Mouse (Mus musculus): ENCODE data around the gene Gm16253. TPM values are rescaled to one million over a fixed set of nuclear protein-coding genes. Genes with fewer than 3 reads are reported as not detected.

Gene Gm16253
- polyA plus RNA-seq, 1 experiment from 2014 or later = 0.78 TPM

DNA sequence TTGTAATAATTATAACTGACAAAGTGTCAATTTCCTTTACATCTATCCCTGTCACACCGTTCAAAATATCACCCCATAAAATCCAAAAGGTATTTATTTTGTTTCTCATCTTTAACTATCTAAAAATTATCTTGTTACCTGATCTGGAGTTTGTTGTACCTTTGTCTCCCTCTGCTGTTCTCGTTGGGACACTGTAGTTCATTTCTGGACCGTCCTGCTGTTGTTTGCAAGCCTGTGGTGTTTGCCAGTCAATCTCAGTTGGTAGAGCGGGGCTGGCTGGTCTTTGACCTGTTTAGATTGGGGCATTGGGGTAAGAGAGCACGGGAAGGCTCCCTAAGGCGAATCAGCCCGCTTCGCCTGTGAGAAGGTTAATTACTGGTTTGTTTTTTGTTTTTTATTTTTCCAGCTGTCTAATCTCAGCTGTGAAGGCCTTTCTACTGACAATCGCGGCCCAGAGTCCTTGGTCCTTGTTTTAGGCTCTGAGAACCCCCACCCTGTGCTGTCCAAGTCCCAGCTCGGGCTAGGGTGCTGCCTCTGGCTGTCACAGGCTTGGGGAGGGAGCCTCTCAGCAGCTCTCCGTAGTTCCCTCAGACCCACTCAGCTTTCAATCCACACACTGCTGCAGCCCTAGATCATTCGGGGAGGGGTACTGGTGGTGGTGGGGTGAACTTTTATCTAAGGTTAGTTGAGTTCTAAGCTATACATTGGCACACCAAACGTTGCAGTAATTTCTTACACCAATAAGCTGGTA, 35.3 kb upstream of the Gm16253 start:
- H3K27me3 ChIP-seq (replicated peaks; ENCODE audit: insufficient read depth, low read length) = no peaks in the 10 kb centered on the region
- H3K4me3 ChIP-seq (ENCODE audit: low read depth, low read length) = no peak overlapping the region
- DNase-seq (ENCODE audit: low spot score) = peak; percentile 46
- no peak overlapping the region for H3K4me2 ChIP-seq (replicated peaks; ENCODE audit: low read depth, low read length)
- H3K27ac ChIP-seq (ENCODE audit: low read length) = no peak overlapping the region
- no peaks in the 10 kb centered on the region for H3K4me1 ChIP-seq (ENCODE audit: insufficient read depth, low read depth, low read length)
- H3K9ac ChIP-seq (replicated peaks; ENCODE audit: low read depth) = no peak overlapping the region
- ATAC-seq = no peak
- H3K9me3 ChIP-seq (ENCODE audit: low read length) = no peaks in the 10 kb centered on the region
- no peaks in the 10 kb centered on the region for H3K36me3 ChIP-seq (ENCODE audit: insufficient read depth, low read length)
- 25% methylated on average over 14 of the region's 14 CpGs for WGBS
- no peak for TF ChIP-seq EP300 (IDR thresholded peaks at IDR 0.05)
- TF ChIP-seq CTCF (IDR thresholded peaks at IDR 0.05) = peak; percentile 57

- no peaks in the 10 kb centered on the region for H3K36me3 ChIP-seq (ENCODE audit: insufficient read depth, low read length)
- H3K27me3 ChIP-seq (replicated peaks; ENCODE audit: insufficient read depth, low read length) = no peaks in the 10 kb centered on the region
- H3K27ac ChIP-seq (ENCODE audit: low read length) = no peak overlapping the region
- 68% methylated on average over 8 of the region's 8 CpGs for WGBS
- no peak overlapping the region for H3K4me2 ChIP-seq (replicated peaks; ENCODE audit: low read depth, low read length)
- ATAC-seq = no peak
- TF ChIP-seq EP300 (IDR thresholded peaks at IDR 0.05) (no peak), CTCF (IDR thresholded peaks at IDR 0.05) (no peak)
- no peak overlapping the region for H3K9ac ChIP-seq (replicated peaks; ENCODE audit: low read depth)
- DNase-seq (ENCODE audit: low spot score) = no peak
- H3K4me3 ChIP-seq (ENCODE audit: low read depth, low read length) = no peak overlapping the region
- H3K4me1 ChIP-seq (ENCODE audit: insufficient read depth, low read depth, low read length) = no peaks in the 10 kb centered on the region
- H3K9me3 ChIP-seq (ENCODE audit: low read length) = no peaks in the 10 kb centered on the region
Measured at GRCm38 (mm10) chr3:96542554-96542953, 34.2 kb upstream of the Gm16253 start.

DNA sequence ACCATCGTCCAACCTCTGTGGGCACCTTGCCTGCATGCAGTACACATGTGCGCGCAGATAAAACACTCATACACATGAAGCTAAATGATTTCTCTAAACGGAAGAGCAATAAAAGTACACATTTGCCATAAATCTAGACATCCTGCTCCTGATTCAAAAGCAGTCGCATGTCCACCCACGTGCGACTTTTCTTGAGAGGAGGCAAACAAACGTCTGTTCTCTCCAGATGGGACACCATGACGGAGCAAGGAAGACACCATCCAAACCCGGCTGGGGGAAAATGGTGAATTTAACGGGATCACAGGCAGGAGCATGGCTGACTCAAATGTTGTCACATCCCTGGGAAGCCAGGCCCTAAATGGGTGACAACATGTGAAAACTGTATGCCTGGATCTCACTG, 33.4 kb upstream of the Gm16253 start:
- Histone ChIP-seq H3K9me3 (ENCODE audit: low read length) (no peaks in the 10 kb centered on the region), H3K9ac (replicated peaks; ENCODE audit: low read depth) (no peak overlapping the region), H3K4me3 (ENCODE audit: low read depth, low read length) (no peak overlapping the region), H3K27ac (ENCODE audit: low read length) (no peak overlapping the region), H3K4me1 (ENCODE audit: insufficient read depth, low read depth, low read length) (no peaks in the 10 kb centered on the region), H3K27me3 (replicated peaks; ENCODE audit: insufficient read depth, low read length) (no peaks in the 10 kb centered on the region), H3K4me2 (replicated peaks; ENCODE audit: low read depth, low read length) (no peak overlapping the region), H3K36me3 (ENCODE audit: insufficient read depth, low read length) (no peaks in the 10 kb centered on the region)
- no peak for DNase-seq (ENCODE audit: low spot score)
- TF ChIP-seq EP300 (IDR thresholded peaks at IDR 0.05) (no peak), CTCF (IDR thresholded peaks at IDR 0.05) (no peak)
- WGBS = 79% methylated on average over 11 of the region's 11 CpGs
- no peak for ATAC-seq

DNA sequence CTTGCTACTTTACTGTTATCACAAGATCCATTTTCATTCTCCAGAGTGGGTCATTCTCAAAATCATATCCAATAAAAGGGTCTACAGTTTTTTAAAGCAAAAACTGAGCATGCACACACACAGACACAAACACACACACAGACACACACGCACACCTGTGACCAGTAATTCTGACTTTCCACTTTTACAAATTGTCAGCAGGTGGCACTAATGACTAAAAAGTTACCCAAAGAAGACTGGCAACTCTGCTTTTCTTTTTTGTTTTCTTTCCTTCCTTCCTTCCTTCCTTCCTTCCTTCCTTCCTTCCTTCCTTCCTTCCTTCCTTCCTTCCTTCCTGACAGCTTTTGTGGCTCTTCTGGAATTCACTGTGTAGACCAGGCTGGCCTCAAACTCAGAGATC, 31.2 kb upstream of the Gm16253 start:
- Histone ChIP-seq H3K9me3 (ENCODE audit: low read length) (no peaks in the 10 kb centered on the region), H3K4me2 (replicated peaks; ENCODE audit: low read depth, low read length) (no peak overlapping the region), H3K27me3 (replicated peaks; ENCODE audit: insufficient read depth, low read length) (no peaks in the 10 kb centered on the region), H3K4me3 (ENCODE audit: low read depth, low read length) (no peak overlapping the region), H3K27ac (ENCODE audit: low read length) (no peak overlapping the region), H3K4me1 (ENCODE audit: insufficient read depth, low read depth, low read length) (0 out of 2 replicates have a peak, but pooled peaks cover under 1% of the 10 kb centered on the region), H3K36me3 (ENCODE audit: insufficient read depth, low read length) (no peaks in the 10 kb centered on the region), H3K9ac (replicated peaks; ENCODE audit: low read depth) (no peak overlapping the region)
- no peak for ATAC-seq
- WGBS = 29% methylated on average over 1 of the region's 1 CpGs
- no peak for TF ChIP-seq EP300 (IDR thresholded peaks at IDR 0.05)
- peak; percentile 55 for TF ChIP-seq CTCF (IDR thresholded peaks at IDR 0.05)
- no peak for DNase-seq (ENCODE audit: low spot score)

DNA sequence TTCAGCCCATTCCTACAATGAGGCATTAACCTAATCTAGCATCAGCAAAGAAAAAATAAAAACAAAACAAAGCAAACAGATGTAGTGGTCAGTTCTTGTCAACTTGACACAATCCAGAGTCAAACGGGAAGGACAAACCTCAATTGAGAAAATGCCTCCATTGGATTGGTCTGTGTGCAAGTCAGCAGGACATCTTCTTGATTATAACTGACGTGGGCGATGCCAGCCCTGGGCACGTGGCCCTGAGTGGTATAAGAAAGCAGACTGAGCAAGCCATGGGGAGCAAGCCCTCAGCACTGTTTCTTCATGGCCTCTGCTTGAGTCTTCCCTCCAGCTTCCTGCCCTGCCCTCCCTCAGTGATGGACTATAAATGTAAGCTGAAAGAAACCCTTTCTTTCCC, 29.9 kb upstream of the Gm16253 start:
- no peak overlapping the region for H3K4me2 ChIP-seq (replicated peaks; ENCODE audit: low read depth, low read length)
- no peaks in the 10 kb centered on the region for H3K27me3 ChIP-seq (replicated peaks; ENCODE audit: insufficient read depth, low read length)
- TF ChIP-seq CTCF (IDR thresholded peaks at IDR 0.05) (no peak), EP300 (IDR thresholded peaks at IDR 0.05) (no peak)
- peaks cover 9% of the 10 kb centered on the region; the same call in 1 of the 2 replicates for H3K4me1 ChIP-seq (ENCODE audit: insufficient read depth, low read depth, low read length)
- DNase-seq (ENCODE audit: low spot score) = no peak
- H3K9me3 ChIP-seq (ENCODE audit: low read length) = no peaks in the 10 kb centered on the region
- H3K27ac ChIP-seq (ENCODE audit: low read length) = no peak overlapping the region
- no peaks in the 10 kb centered on the region for H3K36me3 ChIP-seq (ENCODE audit: insufficient read depth, low read length)
- no peak for ATAC-seq
- H3K9ac ChIP-seq (replicated peaks; ENCODE audit: low read depth) = no peak overlapping the region
- no peak overlapping the region for H3K4me3 ChIP-seq (ENCODE audit: low read depth, low read length)
- 34% methylated on average over 4 of the region's 4 CpGs for WGBS

GRCm38 (mm10) chr3:96547389-96547960, 29.3 kb upstream of the Gm16253 start:
- Histone ChIP-seq H3K9ac (replicated peaks; ENCODE audit: low read depth) (no peak overlapping the region), H3K9me3 (ENCODE audit: low read length) (no peaks in the 10 kb centered on the region), H3K36me3 (ENCODE audit: insufficient read depth, low read length) (no peaks in the 10 kb centered on the region), H3K4me1 (ENCODE audit: insufficient read depth, low read depth, low read length) (peaks cover 11% of the 10 kb centered on the region; the same call in 1 of the 2 replicates), H3K4me2 (replicated peaks; ENCODE audit: low read depth, low read length) (no peak overlapping the region), H3K27ac (ENCODE audit: low read length) (no peak overlapping the region), H3K4me3 (ENCODE audit: low read depth, low read length) (no peak overlapping the region), H3K27me3 (replicated peaks; ENCODE audit: insufficient read depth, low read length) (no peaks in the 10 kb centered on the region)
- peak; percentile 18; the same call in 1 of the 2 replicates for ATAC-seq
- WGBS = 10% methylated on average over 14 of the region's 14 CpGs
- TF ChIP-seq CTCF (IDR thresholded peaks at IDR 0.05) = peak; percentile 91
- TF ChIP-seq EP300 (IDR thresholded peaks at IDR 0.05) = no peak
- DNase-seq (ENCODE audit: low spot score) = peak; percentile 87

All from lung, postnatal 0 days (tissue).